Mouse (Mus musculus): ENCODE measurements around the gene Rbm17.
A peak's percentile ranks its signal among the peaks of the same experiment; 100 is the strongest.
"Not testable (repeated sequence)": the region's sequence is repeated elsewhere in the genome, so short reads cannot be mapped to it uniquely, and the experiment has no call there.

The Rbm17 gene

DNA sequence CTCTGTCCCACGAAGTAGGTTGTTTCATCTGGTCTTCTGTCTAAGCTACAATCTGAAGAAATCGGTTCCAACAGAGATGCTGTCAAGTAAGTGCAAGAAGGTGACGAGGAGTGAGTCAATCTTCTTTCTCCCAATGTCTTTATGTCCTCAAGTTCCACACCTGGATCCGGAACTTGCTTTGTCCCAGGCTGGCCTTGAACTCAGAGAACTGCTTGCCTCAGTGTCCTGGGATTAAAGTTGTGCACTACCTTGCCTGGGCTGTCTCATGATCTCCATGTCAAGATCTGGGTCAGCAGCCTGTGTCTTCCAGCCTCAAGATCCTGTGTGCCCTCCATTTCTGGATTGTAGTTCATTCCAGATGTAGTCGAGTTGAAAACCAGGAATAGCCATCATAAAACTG is at the start of gene Rbm17:
TSS of gene Rbm17 (minus strand) at position 101 of the 400 bp plus-strand sequence.
- DNase-seq (ENCODE audit: low spot score): no peak

DNA sequence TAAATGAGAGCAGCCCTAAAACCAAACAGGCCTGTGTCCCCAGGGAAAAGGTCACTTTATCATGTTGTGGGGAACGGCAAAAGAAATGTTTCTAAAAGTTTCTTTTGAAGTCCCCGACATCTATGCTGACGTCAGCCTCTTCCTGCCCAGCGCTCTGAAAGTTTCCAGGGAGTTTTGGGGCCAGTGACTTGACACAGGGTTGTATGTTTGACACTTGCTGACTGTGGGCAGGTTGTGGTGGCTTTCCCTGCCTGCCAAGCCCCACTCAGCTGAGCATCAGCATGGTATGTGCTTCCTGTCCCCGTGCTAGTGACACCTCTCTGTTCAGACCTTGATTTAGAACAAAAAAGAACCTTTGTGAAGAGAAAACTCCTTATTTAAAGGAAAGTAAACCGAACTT is 49.4 kb upstream of the Rbm17 start:
- DNase-seq (ENCODE audit: low spot score): no peak

- DNase-seq (ENCODE audit: low spot score): no peak
Measured at GRCm38 (mm10) chr2:11652780-11653179, 48.8 kb upstream of the Rbm17 start.

GRCm38 (mm10) chr2:11652196-11652595 is 48.2 kb upstream of the Rbm17 start:
- DNase-seq (ENCODE audit: low spot score): no peak

- no peak for DNase-seq (ENCODE audit: low spot score)
Measured at GRCm38 (mm10) chr2:11651476-11651875, 47.5 kb upstream of the Rbm17 start.

- no peak for DNase-seq (ENCODE audit: low spot score)
Measured at GRCm38 (mm10) chr2:11645297-11645696, 41.3 kb upstream of the Rbm17 start.

- DNase-seq (ENCODE audit: low spot score): no peak
Measured at GRCm38 (mm10) chr2:11644057-11644456, 40.1 kb upstream of the Rbm17 start.

GRCm38 (mm10) chr2:11642451-11642941 is 38.5 kb upstream of the Rbm17 start, which contains the start of gene Il2ra:
Gene Il2ra, plus strand, starts transcription at chr2:11642807.
- DNase-seq (ENCODE audit: low spot score): no peak

DNA sequence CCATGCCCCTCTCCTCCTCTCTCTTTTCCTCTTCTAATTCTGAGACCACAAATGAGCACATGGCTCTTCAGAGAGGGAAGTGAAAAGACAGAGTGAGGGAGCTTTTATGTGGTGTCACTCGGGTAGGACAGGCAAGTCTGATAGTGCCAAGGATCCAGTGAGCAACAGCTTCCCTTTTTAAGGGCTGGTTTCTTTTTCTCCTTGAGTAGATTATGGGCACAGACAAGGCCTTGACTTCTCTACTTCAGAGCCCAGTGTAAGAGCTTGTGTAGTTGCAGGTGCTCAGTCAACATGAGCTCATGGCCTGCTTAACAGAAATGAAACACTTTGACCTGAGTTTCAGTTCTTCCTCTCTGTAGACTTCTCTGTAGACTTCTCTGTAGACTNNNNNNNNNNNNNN is 33.2 kb upstream of the Rbm17 start:
- no peak for DNase-seq (ENCODE audit: low spot score)

- no peak for DNase-seq (ENCODE audit: low spot score)
Measured at GRCm38 (mm10) chr2:11636138-11636480, 32.2 kb upstream of the Rbm17 start.

- DNase-seq (ENCODE audit: low spot score): no peak
Measured at GRCm38 (mm10) chr2:11635471-11636137, 31.7 kb upstream of the Rbm17 start.

GRCm38 (mm10) chr2:11635035-11635434 is 31.1 kb upstream of the Rbm17 start:
- no peak for DNase-seq (ENCODE audit: low spot score)

DNA sequence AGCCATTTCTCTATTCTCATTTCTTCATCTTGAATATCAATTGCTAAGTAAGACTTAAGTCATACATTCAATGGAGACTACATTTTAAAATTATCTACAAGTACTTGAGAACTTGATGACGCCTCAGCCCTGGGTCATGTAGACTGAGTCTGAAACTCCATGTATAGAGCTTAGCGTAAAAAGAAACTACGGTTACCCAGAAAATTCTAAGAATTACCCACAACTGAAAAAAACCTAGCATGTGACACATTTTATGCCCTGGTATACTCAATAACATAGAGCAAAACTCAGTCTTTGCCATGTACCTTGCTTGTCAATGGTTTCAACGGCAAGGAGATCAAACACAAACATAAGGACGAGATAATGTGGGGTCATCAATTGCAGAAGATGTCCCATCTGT is 21.9 kb upstream of the Rbm17 start, which contains the start of gene Gm17490:
TSS of gene Gm17490 (minus strand) at position 375 of the 400 bp plus-strand sequence.
- DNase-seq (ENCODE audit: low spot score): no peak

- DNase-seq (ENCODE audit: low spot score): no peak
Measured at GRCm38 (mm10) chr2:11623726-11624125, 19.8 kb upstream of the Rbm17 start.

- DNase-seq (ENCODE audit: low spot score): no peak
Measured at GRCm38 (mm10) chr2:11623173-11623572, 19.2 kb upstream of the Rbm17 start.

GRCm38 (mm10) chr2:11619598-11619997 is 15.6 kb upstream of the Rbm17 start:
- DNase-seq (ENCODE audit: low spot score): no peak

GRCm38 (mm10) chr2:11616846-11617245 is 12.9 kb upstream of the Rbm17 start:
- no peak for DNase-seq (ENCODE audit: low spot score)

GRCm38 (mm10) chr2:11612939-11613338 is 9.0 kb upstream of the Rbm17 start:
- DNase-seq (ENCODE audit: low spot score): not testable (repeated sequence)

GRCm38 (mm10) chr2:11606718-11607117 is 2.8 kb upstream of the Rbm17 start:
- not testable (repeated sequence) for DNase-seq (ENCODE audit: low spot score)

DNA sequence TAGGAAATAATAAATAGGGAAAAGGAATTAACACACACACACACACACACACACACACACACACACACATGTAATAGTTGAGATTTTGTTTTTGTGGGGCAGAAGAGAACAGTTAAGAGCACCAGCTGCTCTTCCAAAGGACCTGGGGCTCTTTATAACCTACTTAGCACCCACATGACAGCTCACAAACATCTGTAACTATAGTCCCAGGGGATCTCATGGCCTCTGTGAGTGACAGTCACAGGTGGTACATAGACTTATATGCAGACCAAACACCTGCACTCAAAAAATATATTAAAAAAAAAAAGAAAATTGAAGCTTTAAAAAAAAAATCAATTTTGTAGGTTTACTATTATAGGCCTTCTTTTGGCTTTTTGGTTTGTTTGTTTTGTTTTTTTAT is 958 bp upstream of the Rbm17 start:
- DNase-seq (ENCODE audit: low spot score): no peak

- peak; percentile 91 for DNase-seq (ENCODE audit: low spot score)
Measured at GRCm38 (mm10) chr2:11602506-11603489, 1.2 kb downstream of the Rbm17 start.

DNA sequence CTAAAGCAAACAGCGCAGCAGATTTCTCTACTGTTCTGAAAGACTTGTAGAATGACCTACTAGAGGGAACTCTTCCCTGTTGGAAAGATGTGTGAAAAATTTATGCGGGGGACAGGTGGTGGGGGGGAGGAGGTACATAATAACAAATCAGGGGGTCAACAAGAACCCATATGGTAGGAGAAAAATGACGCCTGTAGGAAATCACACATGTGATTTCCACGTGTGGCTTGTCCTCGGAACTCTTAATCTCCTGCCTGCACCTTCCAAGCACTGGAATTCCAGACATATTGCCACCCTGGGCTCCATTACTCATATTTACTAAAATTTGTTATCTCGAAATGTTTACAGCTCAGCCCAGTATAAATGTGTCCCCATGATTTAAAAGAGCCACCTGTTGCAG is 2.2 kb downstream of the Rbm17 start:
- DNase-seq (ENCODE audit: low spot score): no peak

GRCm38 (mm10) chr2:11597906-11598305 is 6.0 kb downstream of the Rbm17 start:
- DNase-seq (ENCODE audit: low spot score): no peak

Data from yolk sac, embryonic 10.5 days (tissue).